Mouse (Mus musculus): ENCODE data around the gene Tmem45a2.

DNA sequence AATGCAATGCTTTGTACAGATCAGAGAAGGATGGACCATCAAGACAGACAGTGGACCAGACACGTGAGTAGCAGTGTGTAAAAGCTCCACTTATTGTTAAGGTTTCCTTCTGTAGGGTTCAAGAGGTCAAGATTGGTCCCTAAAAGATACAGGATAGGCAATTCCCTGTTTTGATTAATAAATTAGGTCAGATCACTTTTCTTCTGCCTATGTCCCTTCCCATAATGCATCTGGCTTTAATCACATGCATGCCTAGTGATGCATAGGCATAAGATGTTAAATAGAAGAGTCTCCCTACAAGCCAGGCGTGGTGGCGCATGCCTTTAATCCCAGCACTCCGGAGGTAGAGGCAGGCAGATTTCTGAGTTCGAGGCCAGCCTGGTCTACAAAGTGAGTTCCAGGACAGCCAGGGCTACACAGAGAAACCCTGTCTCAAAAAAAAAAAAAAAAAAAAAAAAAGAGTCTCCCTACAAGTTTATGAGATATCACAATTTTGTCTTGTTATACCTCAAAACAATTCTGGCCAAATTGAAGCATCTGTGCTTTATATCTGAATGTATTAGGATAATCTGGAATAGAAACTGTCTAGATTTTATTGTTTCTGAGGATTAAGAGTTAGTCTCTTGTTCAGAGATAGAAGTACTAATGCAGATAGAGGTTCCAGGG, 28.5 kb upstream of the Tmem45a2 start:
- TF ChIP-seq POLR2A (IDR thresholded peaks at IDR 0.05; ENCODE audit: insufficient read length, low read depth) = no peak
- TF ChIP-seq POLR2AphosphoS2 (IDR thresholded peaks at IDR 0.05; ENCODE audit: insufficient read length, low read depth) = no peak
- no peak for TF ChIP-seq TCF12 (IDR thresholded peaks at IDR 0.05; ENCODE audit: insufficient read depth, poor library complexity, severe bottlenecking)
- no peak for TF ChIP-seq E2F4 (IDR thresholded peaks at IDR 0.05; ENCODE audit: insufficient read depth)
- TF ChIP-seq MAX (IDR thresholded peaks at IDR 0.05; ENCODE audit: low read depth) = no peak
- no peak for TF ChIP-seq CEBPB (IDR thresholded peaks at IDR 0.05; ENCODE audit: insufficient read depth, poor library complexity, severe bottlenecking)
- no peak for TF ChIP-seq USF1 (IDR thresholded peaks at IDR 0.05; ENCODE audit: low read depth)
